20 mouse cellular contexts compared by ENCODE assay signal in the genomic region with DNA sequence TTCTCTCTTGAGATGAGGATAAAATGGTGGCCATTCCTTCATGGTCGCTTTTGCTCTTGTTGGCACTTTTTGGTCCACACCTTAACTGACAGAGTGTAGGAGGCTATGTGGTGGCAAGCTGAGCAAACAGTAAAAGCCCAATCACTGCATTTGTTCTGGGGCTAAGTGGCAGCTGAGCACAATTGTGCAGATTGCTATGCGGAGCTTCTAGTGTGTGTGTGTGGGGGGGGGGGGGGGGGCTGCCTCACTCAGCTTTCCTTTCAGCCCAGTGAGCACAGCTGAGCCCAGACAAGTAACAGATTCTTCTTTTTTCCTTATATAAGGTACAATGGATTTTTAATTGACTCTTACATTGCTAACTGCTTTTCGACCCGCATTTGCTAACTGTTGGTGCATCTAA.
DNase-seq lines count a peak whose midpoint lies in the region; ATAC-seq lines count a peak whose summit lies in the region.
"Had no signal": no experiment of that assay in that cellular context is flagged by ENCODE, and none has a peak within 500 bp of the region (broad histone marks: within the 10 kb centered on the region; RNA-seq: fewer than 3 reads in every experiment).

No protein-coding gene starts in this region.

- H3K4me2 ChIP-seq in hindbrain, embryonic 14.5 days (replicated peaks): no peak overlapping the region
- no peak overlapping the region for H3K4me2 ChIP-seq in hindbrain, embryonic 12.5 days (replicated peaks)
- H3K4me2 ChIP-seq in lung, embryonic 16.5 days (ENCODE audit: low read depth, low read length): no peak overlapping the region
- H3K4me2 ChIP-seq: hindbrain, embryonic 15.5 days had no signal

- no peaks in the 10 kb centered on the region for H3K4me1 ChIP-seq in hindbrain, embryonic 14.5 days (replicated peaks; ENCODE audit: control insufficient read depth, insufficient read depth, low read length)
- H3K4me1 ChIP-seq in hindbrain, embryonic 12.5 days: no peaks in the 10 kb centered on the region
- no peaks in the 10 kb centered on the region for H3K4me1 ChIP-seq in lung, embryonic 16.5 days (replicated peaks; ENCODE audit: control insufficient read depth, insufficient read depth, low read length)
- H3K4me1 ChIP-seq: heart, embryonic 10.5 days; hindbrain, embryonic 15.5 days had no signal

- no peaks in the 10 kb centered on the region for H3K27me3 ChIP-seq in hindbrain, embryonic 14.5 days (ENCODE audit: control insufficient read depth, insufficient read depth, low read length)
- H3K27me3 ChIP-seq in hindbrain, embryonic 12.5 days: no peaks in the 10 kb centered on the region
- H3K27me3 ChIP-seq in lung, embryonic 16.5 days (ENCODE audit: control insufficient read depth, insufficient read depth, low read depth, low read length): no peaks in the 10 kb centered on the region
- H3K27me3 ChIP-seq: hindbrain, embryonic 15.5 days had no signal

- H3K27ac ChIP-seq in hindbrain, embryonic 14.5 days: no peak overlapping the region
- H3K27ac ChIP-seq in hindbrain, embryonic 12.5 days: no peak overlapping the region
- H3K27ac ChIP-seq in lung, embryonic 16.5 days (ENCODE audit: low read length): no peak overlapping the region
- H3K27ac ChIP-seq: heart, embryonic 10.5 days; hindbrain, embryonic 15.5 days; left cerebral cortex, adult 2 months had no signal

- 0 out of 2 replicates have a peak, but pooled peaks have one; percentile 60 for ATAC-seq in hindbrain, embryonic 14.5 days (ENCODE audit: low FRiP score)
- no peak for ATAC-seq in hindbrain, embryonic 12.5 days (ENCODE audit: low FRiP score)
- ATAC-seq in lung, embryonic 16.5 days (ENCODE audit: low read depth): peak; percentile 73; the same call in 1 of the 2 replicates
- ATAC-seq: intestine, postnatal 0 days had no signal

- no peak overlapping the region for H3K9ac ChIP-seq in hindbrain, embryonic 14.5 days
- no peak overlapping the region for H3K9ac ChIP-seq in hindbrain, embryonic 12.5 days
- H3K9ac ChIP-seq in lung, embryonic 16.5 days (ENCODE audit: low read length): no peak overlapping the region
- H3K9ac ChIP-seq: hindbrain, embryonic 15.5 days had no signal

- no peak overlapping the region for H3K4me3 ChIP-seq in hindbrain, embryonic 14.5 days (replicated peaks; ENCODE audit: low read length)
- H3K4me3 ChIP-seq in hindbrain, embryonic 12.5 days: no peak overlapping the region
- H3K4me3 ChIP-seq in lung, embryonic 16.5 days (ENCODE audit: low read length): no peak overlapping the region
- H3K4me3 ChIP-seq: heart, embryonic 10.5 days; hindbrain, embryonic 15.5 days; left cerebral cortex, adult 2 months had no signal

- no peaks in the 10 kb centered on the region for H3K36me3 ChIP-seq in hindbrain, embryonic 14.5 days (replicated peaks; ENCODE audit: control insufficient read depth, insufficient read depth)
- H3K36me3 ChIP-seq in hindbrain, embryonic 12.5 days: no peaks in the 10 kb centered on the region
- no peaks in the 10 kb centered on the region for H3K36me3 ChIP-seq in lung, embryonic 16.5 days (ENCODE audit: control insufficient read depth, insufficient read depth, low read length)
- H3K36me3 ChIP-seq: heart, embryonic 10.5 days; hindbrain, embryonic 15.5 days had no signal

- no peak for DNase-seq in hindbrain, embryonic 14.5 days (ENCODE audit: low spot score)
- no peak for DNase-seq in lung, postnatal 4 days
- DNase-seq in right cerebral cortex, adult 18-20 months: peak; percentile 2
- no peak for DNase-seq in right cerebral cortex, postnatal 25 days
- no peak for DNase-seq in urinary bladder, adult 18-20 months (ENCODE audit: low spot score in 2 of 2)
- DNase-seq: adrenal gland, postnatal 25 days; B cell, adult 2 months; cerebellum, adult 18-20 months; cerebellum, postnatal 25 days; embryo, embryonic 11 days; left cerebral cortex, postnatal 4 days; liver; spleen, adult 18-20 months; thymus, postnatal 25 days had no signal

- WGBS in hindbrain, embryonic 14.5 days: 67% methylated on average over 4 of the region's 4 CpGs
- 73% methylated on average over 4 of the region's 4 CpGs for WGBS in hindbrain, embryonic 12.5 days
- 67% methylated on average over 4 of the region's 4 CpGs for WGBS in lung, embryonic 16.5 days

- H3K9me3 ChIP-seq in hindbrain, embryonic 14.5 days (ENCODE audit: control insufficient read depth, low read length): no peaks in the 10 kb centered on the region
- H3K9me3 ChIP-seq in hindbrain, embryonic 12.5 days (replicated peaks): no peaks in the 10 kb centered on the region
- H3K9me3 ChIP-seq in lung, embryonic 16.5 days (ENCODE audit: control insufficient read depth, low read length): no peaks in the 10 kb centered on the region
- H3K9me3 ChIP-seq: heart, embryonic 10.5 days; hindbrain, embryonic 15.5 days had no signal
